Mouse (Mus musculus): ENCODE data around the gene Dhrs4.

Dhrs4 gene

DNA sequence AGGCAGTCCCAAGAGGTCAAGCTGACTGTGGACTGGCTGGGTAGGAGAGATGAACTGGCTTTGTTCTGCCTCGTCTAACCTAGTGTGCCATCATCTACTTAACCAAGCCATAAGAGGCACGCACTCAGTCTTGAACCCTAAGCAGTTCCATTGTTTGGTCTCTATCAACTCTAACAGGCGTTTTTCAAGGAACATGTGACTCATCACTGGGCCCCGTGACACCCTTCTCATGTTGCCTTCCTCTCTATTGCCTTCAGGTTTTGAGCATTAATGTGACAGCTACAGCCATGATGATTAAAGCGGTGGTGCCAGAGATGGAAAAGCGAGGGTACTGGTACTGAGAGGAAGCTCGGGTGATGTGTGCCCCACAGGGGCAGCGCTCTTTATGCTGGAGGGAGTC, 8.3 kb downstream of the Dhrs4 start:
- no peak for DNase-seq

DNA sequence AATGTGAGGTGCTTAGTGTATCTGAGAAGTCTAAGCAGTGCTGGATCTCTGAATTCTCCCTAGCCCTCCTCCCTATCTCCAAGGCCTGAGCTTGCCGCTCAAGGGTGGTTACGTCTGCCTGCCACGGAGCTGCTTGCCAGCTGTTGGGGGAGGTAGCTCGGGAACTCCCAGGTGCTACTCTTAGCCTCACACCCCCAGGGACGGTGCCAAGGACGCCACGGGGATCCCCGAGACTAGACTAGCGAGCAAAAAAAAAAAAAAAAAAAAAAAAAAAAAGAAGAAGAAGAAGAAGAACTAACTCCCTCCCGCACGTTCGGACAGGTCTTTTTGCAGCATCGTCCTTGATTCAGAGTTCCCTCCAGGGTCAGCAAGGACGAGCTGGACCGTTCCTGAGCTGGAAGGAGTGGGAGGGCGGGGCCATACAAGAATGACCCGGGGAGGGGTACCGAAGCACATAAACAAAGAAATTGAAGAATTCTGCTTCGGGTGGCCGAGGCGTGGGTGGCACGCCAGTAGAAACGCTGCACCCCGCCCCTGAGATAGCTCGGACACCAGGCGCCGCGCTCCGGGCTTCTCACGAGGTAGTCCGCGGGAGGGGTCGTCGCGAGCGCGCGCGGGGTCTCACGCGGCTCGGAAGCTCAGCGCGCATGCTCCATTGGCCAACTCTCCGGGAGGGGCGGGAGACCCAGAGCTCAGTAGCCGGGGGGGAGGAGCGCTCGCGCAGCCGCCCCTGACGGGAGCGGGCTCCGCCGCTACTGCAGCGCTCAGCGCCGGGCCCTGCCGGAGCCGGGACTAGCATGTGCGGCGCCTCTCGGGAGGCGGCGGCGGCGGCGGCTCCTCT, 12.0 kb downstream of the Dhrs4 start, which contains the start of gene Carmil3:
TSS of gene Carmil3 (plus strand) at position 291 of the 841 bp plus-strand sequence.
- peak; percentile 81 for DNase-seq

DNA sequence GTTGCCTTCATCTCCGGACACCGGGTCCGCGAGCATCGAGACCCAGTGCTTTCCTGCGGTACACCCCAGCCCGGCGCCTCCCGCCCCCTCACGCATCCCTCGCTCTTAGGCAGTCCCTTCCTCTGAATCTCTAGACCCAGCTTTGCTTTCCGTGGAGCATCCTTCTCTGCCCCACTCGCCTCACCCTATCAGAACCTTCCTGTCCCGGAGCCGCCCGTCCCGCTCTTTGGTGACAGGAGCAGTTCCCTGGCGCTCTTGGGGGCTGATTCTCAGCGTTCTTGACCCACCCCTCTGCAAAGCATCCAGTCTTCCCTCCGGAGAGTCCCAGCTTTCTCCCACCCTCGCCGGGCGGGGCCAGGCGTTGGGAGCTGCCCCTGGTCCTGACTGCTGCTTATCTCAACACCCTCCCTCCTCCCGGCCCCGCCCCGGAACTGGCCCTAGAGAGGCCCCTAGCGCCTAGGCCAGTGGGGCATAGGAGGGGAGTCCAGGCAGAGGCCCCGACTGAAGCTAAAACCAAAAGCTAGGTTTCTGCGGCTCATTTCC, 12.8 kb downstream of the Dhrs4 start:
- DNase-seq = peak; percentile 70

DNA sequence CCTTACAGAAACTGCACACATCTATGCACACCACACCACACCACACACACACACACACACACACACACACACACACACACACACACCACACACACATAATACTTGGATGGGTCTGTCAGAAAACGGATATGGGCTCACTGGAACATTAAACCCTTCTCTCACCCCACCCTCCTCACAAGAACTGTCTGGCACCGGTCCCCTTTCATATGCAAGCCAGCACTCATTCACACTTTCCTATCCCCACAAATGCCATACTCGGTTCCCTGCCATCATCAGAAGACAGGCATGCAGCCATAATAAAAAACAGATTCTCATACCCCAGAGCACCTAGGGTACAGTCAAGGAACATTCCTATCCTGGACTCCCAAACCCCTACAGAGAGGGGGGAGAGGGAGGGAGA, 13.5 kb downstream of the Dhrs4 start:
- no peak for DNase-seq

DNA sequence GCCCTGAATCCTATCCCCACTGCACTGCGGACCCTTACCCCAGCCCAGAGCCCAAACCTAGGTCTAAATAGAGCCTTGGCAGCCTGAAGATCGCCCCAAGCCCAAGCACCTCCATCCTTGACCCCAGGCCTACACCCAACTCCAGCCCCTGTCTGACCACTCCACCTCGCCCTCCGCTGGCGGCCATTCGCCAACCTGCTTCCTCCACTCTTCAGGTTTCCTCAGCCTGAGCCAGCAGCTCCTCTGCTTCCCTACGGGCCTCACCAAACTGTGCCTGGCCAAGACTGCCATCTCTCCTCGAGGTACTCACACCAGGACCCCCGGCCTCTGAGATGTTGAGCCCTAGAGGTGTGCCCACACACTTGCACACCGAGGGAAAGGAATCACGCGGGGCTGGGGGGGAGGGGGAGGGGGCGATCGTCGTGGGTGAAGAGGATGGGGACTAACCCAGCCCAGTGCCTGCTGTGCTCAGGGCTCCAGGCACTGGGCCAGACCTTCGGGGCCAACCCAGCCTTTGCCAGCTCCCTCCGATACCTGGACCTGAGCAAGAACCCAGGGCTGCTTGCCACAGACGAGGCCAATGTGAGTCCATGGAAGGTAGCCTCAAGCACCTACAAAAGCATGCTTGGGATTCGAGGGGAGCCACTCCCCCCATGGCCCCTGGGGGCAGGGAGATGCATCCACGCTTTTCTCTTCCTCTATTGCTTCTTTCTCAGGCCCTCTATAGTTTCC, 17.1 kb downstream of the Dhrs4 start:
- no peak for DNase-seq

DNA sequence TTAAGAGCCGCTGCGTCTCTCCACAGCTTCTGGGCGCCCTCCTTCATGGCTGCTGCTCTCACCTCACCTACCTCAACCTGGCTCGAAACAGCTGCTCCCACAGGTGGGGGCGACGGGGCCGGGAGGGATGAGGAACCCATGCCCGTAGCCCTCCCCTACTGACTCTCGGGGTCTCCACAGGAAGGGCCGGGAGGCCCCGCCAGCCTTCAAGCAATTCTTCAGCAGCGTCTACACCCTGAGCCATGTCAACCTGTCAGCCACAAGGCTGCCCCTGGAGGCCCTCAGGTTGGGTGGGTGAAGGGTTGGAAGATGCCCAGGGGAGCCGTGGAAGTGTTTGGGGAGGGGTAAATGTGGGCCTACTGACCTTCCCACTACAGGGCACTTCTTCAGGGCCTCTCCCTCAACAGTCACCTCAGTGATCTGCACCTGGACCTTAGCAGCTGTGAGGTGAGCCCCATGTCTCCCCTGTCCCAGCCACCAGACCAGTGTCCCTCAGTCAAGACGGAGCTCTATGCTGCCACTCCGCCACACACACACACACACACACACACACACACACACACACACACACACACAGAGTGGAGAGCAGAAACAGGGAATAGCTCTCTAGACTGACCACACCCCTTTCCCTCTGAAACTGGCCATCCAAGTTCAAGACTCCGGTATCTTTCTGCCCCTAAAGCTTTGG, 18.3 kb downstream of the Dhrs4 start:
- DNase-seq = no peak

DNA sequence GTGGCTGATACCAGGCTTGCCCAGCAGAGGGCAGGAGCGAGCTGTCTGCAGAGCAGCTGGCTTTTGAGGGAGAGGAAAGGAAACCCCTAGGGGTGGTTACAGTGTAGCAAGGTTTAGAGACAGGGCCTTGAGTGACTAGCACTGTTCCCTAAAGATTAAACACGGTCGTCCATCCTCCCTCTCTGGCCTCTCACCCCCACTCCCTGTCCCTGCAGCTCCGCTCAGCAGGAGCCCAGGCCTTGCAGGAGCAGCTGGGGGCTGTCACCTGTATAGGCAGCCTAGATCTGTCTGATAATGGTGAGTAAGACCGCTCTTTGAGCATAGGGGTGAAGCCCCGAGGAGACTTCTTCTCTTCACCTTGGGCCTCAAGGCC, 18.9 kb downstream of the Dhrs4 start:
- DNase-seq = peak; percentile 86

DNA sequence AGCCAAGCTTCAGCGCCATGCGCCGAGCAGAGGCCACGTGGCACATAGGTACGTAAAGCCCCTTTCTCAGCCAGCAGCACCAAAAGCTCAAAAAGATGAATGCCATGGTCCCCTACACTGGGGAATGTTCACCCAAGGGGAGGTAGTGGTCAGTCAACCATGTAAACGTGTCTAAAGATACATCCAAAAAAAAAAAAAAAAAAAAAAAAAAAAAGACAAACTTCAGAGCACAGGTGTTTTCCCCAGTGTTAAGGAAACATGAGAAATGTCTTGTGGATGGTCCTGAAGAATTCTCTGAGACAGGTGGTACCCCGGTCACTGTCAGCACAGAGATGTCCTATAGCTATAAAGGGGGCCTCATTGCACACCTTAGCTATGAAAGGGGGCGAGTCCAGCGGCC, 27.1 kb downstream of the Dhrs4 start:
- no peak for DNase-seq

DNA sequence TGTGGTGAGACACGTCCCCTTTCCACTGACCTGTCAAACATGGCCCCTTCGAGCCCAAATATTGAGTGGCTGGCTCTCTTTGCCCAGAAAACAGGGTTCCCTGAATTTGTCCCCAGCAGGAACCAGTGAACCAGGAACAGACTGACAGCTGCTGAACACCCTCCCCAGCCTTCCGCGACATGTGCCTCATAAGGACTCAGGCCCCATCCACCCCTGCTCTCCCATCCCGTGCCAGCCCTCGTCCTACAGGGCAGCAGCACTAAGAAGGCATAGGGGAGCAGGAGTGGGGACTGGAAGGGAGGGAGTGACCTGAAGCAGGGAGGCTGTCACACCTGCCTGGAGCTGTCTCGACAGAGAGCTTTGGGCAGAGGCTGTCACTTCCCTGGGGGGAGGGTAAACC, 29.2 kb downstream of the Dhrs4 start:
- DNase-seq = no peak

DNA sequence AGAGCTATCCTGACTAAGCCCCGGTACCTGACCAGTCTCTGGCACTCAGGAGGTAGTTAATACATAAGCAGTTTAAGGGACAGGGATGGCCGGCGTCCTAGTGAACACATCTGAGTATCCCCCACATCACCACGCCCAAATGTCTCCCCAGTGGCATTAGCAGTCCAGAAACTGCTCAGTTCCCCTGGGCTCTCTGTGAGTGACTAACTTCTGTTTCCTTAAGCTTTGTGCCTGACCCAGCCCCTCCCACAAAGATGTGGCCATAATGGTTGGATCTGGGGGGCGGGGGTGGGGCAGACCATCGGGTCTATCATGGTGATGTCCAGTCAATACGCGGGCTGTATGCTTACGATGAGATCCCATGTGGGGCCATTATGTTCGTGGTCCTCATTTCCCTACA, 31.0 kb downstream of the Dhrs4 start:
- DNase-seq = no peak

DNA sequence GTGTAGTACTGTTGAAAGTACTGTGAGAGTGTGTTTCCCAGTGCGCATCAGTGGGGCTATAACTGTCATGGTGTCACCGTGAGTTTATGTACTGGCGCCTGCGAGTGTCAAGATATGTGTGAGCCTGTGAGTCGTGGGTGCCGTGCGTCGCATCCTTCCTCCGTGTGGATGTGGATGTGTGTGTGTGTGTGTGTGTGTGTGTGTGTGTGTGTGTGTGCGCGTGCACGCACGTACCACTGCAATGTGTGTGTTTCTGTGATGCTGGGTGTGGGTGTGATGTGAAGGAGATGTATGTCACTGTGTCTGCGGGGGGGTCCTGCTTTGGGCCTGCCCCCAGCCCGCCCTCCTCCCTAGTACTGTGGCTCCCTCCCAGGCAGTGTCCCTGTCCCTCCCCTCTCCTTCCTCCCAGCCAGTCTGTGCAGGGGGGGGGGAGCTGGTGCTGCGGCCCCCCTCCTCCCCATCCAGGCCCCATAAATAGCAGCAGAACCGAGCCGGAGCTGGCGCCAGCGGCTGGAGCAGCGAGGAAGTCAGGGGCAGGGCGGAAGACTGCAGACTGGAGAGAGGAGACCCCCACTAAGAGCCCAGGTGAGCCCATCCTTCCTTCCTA, 31.7 kb downstream of the Dhrs4 start, which contains the start of gene Cpne6:
TSS of gene Cpne6 (plus strand) at position 321 of the 607 bp plus-strand sequence.
- DNase-seq = no peak

DNA sequence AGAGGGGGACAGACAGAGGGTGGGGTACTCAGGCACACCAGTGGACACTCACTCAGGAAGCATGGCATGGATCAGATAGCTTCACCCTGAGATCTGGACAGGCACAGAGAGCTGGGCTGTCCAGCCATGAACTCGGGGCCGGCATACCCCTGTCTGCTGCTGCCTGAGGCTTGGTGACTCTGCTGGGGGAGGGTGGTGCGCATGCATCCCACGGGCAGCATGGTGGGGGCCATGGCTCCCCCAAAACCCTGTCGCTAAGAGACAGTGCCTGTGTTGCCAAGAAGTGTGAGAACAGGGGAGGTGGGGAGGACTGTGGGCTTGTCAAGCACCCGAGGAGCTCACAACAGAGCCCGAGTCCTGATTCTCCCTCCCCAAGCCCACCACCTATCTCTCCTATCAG, 32.5 kb downstream of the Dhrs4 start:
- DNase-seq = no peak

DNA sequence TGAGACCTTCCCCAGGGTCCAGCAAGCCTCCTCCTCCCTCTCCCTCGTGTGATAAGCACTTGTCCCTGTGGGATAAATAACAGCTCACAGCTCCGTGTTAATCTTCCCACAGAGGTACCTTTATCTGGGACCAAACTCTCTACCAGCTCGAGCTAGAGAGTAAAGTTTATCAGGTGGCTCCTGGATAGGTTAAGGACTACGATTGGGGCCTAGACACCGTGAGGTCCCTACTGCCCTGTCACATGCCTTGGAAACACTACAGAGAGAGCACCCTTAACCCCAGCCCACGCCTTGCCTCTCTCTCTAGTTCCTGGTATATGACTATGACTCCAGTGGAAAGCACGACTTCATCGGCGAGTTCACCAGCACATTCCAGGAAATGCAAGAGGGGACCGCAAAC, 35.4 kb downstream of the Dhrs4 start:
- no peak for DNase-seq

DNA sequence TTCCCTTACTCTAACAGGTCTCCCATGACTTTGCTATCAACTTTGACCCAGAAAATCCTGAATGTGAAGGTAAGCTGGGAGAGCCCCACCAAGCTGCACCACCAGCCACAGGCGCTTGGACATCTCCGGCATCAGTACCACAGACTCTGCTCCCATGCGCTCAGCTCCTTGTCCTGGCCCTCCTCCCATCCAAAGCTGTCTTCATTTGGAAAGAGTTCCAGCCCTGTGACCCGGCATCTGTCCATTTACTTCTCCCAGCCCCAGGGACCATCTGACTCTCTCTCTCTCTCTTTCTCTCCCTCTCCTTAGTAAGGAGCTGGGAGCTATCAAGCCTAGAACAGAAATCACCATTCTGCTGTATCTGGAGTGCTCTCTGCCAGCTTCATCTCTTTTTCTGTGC, 37.3 kb downstream of the Dhrs4 start:
- no peak for DNase-seq

DNA sequence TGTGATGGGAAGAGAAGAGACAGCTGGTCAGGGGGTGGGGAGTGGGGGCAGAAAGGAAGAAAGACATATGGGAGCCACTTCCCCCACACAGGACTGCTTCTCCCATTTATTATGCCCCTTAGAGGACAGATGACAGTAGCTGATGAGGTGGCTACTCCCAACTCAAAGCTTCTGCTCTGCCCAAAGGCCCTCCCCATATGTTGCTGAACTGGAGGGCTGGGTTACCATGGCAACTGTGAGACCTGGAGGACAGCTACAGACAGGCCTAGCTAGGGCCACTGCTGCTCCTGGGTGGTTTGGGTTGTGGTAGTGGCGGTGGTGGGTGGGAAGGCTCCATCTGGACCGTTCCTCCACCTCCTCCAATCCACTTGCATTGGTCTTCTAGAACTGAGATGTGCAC, 40.3 kb downstream of the Dhrs4 start:
- DNase-seq = no peak

DNA sequence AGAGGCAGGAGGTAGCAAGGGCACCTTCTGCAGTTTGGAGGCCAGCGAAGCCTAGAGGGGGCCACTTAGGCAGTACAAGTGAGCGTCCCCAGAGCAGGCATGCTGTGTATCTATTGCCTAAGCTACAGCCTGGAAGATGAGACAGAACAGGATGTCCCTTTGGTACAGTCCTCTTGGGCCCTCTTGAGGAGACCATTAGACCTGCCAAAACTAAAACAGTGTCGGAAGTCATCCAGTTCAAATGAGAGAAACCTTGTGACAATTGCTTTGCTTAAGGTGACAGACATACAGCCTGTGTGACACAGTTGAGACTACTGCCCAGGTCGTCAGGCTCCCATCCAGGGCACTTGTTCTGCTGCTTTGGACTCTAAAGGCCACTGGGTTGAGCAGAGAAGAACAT, 41.0 kb downstream of the Dhrs4 start:
- DNase-seq = no peak

DNA sequence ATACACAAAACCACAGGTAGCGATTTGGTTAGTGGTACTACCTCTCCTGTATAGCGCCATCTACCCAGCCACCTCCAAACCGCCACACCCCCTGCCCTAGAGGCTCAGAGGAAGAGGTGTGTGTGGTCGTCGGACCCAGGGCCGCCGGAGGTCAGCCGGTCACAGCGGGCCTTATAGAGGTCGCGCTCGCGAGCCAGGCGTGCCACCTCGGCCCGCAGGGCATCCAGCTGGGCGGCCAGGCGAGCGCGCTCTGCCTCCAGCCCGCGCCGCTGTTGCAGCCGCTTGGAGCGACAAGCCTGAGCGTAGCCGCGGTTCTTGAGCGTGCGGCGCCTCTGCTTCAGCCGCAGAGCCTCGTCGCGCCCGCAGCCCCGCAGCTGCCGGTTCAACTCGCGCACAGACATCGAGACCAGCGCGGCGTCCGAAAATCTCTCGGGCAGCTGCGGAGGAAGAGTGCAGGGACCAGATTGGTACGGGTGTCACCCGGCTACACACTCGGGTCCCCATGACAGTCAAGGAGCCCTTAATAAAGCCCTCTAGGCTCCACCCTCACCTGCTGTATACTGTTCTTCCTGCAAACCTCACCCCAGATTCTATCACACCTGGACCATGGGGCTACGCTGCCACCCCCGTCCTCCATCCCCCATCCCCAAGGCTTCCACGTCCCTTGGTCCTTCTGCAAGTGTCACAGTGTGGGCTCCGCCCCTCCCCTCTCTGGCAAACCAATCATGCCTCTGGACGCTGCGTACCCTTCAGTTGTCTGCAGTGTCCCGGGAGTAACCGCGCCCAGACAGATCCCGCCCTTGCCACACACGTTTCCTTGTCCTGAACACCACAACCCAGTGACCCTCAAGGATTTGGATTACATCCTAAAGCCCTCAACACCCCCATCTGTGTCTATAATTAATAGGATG, 42.1 kb downstream of the Dhrs4 start:
- DNase-seq = peak; percentile 18

DNA sequence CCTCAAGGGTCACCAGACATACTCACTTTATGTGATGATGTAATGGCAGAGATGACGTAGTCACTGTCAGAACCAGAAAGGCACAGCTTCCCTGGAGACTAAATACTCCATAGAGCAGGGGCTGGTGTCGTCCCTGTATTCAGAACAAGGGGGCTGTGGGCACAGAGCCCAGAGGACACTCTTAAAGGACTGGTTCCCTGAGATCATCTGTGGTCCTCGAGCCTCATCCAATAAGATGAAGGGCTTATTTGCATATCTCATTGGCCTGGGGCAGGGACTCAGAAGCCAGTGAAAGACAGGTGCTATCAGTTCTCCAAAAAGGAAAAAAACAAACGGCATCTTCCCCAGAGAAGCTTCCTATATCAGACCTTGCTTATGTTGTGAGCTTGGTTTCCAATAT, 45.5 kb downstream of the Dhrs4 start:
- DNase-seq = no peak

DNA sequence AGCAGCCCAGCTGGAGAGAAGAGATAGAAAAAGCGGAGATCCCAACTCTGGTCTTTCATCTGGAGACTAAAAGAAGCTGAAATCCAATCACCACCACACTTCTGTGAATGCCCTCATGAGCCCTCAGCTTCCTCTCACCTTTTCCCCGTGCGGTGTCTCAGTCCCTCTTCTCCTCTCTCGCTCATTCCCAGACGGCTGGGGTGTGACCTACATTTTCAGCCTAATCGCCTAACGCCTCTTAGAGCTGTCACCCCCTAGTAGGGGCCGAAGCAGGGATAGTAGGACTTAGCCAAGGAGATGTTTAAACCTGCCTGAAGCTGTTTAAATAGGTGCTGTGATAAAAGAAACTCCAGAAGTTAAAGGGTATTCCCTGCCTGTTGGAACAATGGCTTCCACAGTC, 46.2 kb downstream of the Dhrs4 start, which contains the start of gene Nrl:
TSS of gene Nrl (minus strand) at position 197 of the 400 bp plus-strand sequence.
- no peak for DNase-seq

DNA sequence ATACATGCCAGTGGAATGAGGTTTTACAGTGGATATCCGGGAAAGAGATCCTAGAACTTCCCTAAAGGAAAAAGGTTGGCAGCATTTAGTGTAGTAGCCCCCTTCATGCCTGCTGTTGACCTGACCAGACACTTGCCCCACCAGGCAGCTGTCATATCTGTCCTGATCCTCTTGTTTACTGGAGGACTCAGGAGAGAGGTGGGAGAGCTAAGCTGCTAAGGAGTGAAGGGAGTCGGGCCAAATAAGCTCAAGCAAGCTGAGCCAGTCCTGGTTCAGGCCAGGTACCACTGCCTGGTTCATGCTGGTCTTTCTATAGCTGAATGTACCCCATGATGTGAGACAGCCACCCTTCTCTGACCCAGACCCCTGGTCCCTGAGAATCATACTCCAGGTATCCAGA, 48.1 kb downstream of the Dhrs4 start:
- no peak for DNase-seq

DNA sequence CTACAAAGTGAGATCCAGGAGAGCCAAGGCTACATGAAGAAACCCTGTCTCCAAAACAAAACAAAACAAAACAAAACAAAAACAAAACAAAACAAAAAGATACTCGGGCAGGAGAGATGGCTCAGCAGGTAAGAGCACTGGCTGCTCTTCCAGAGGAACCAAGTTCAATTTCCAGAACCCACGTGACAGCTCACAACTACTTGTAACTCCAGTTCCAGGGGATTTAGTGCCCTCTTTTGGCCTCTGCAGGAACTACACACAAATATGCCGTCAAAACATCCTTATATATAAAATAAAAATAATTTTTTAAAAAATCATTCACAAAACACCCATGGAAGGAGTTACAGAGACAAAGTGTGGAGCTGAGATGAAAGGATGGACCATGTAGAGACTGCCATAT, 49.4 kb downstream of the Dhrs4 start:
- DNase-seq = peak; percentile 29
